Mouse (Mus musculus) liver, postnatal 0 days (tissue): ENCODE data around the gene Fbxw21.

Experiments
- CTCF ChIP-seq: sonication (generic); IDR thresholded peaks from 2 replicates; pipeline ENCODE4 v1.5.1; 2016; ENCODE audit warnings: antibody characterized with exemption, low read depth
- EP300 ChIP-seq: IDR thresholded peaks from 2 replicates; pipeline ENCODE4 v1.6.1; 2016; ENCODE audit warnings: antibody characterized with exemption, low read depth, mild to moderate bottlenecking

GRCm38 (mm10) chr9:109125481-109125880 is 36.4 kb downstream of the Fbxw21 start:
- TF ChIP-seq EP300 (no peak), CTCF (no peak)
